Mouse (Mus musculus): ENCODE measurements around the gene Cacna1a. TPM values are rescaled to one million over a fixed set of nuclear protein-coding genes. Genes with fewer than 3 reads are reported as not detected.

Gene Cacna1a
- polyA plus RNA-seq, 1 experiment from 2014 or later, result 6.0 TPM

DNA sequence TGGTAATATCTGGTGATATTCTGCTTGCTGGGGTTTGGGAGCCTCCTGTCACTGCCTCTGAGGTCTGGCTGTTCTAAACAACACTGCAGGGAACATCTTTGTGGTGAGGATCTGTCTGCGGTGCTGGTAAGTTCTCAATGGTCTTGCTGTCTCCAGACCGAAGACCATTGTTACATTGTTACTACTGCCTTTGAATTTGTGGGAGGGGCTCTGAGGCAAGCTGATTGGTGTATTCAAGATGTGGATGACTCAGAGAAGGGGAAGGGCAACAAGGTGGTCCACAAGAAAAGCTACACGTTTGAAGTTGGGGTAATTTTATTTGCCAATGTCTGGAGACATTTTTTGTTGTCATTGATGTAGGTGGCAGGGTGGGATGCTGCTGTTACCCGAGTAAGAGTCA, 40.8 kb downstream of the Cacna1a start:
- ATAC-seq (replicated peaks; ENCODE audit: insufficient number of reproducible peaks, low FRiP score, low TSS enrichment, low read depth) (no peak), DNase-seq (ENCODE audit: low spot score) (no peak)
- H3K27ac ChIP-seq (replicated peaks; ENCODE audit: low read depth, low read length), result no peak overlapping the region
- no peak overlapping the region for H3K9ac ChIP-seq (replicated peaks; ENCODE audit: low read length)
- no peak overlapping the region for H3K4me2 ChIP-seq (ENCODE audit: low read depth, low read length)
- no peaks in the 10 kb centered on the region for H3K27me3 ChIP-seq (ENCODE audit: control insufficient read depth, insufficient read depth, low read length)
- H3K4me1 ChIP-seq (ENCODE audit: control insufficient read depth, insufficient read depth, low read length), result no peaks in the 10 kb centered on the region
- WGBS, result 36% methylated on average over 4 of the region's 4 CpGs
- H3K4me3 ChIP-seq (ENCODE audit: low read depth, low read length), result no peak overlapping the region
- H3K36me3 ChIP-seq (replicated peaks; ENCODE audit: control insufficient read depth, insufficient read depth, low read depth, low read length), result no peaks in the 10 kb centered on the region
- H3K9me3 ChIP-seq (replicated peaks; ENCODE audit: control insufficient read depth, low read length), result no peaks in the 10 kb centered on the region

DNA sequence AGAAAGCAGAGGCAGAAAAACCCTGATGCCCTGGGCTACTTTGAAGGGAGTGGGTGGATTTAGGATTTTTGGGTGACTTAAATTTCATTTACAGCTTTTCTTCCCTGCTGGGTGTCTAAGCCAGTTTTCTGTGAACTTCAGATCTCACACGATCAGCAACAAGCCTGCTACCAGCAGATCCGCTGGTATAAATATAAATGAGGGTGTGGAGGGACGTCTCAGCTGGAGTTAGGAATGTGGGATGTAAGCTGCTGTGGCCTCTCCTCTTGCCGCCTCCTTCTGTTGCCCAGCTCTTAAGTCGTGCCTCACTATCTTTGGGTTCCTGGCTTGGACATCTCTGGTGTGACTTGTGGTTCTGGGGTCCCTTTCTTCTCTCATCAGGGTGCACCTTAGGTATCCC, 41.3 kb downstream of the Cacna1a start:
- H3K4me3 ChIP-seq (ENCODE audit: low read depth, low read length), result no peak overlapping the region
- no peaks in the 10 kb centered on the region for H3K36me3 ChIP-seq (replicated peaks; ENCODE audit: control insufficient read depth, insufficient read depth, low read depth, low read length)
- no peaks in the 10 kb centered on the region for H3K27me3 ChIP-seq (ENCODE audit: control insufficient read depth, insufficient read depth, low read length)
- 33% methylated on average over 5 of the region's 5 CpGs for WGBS
- no peak overlapping the region for H3K4me2 ChIP-seq (ENCODE audit: low read depth, low read length)
- H3K9me3 ChIP-seq (replicated peaks; ENCODE audit: control insufficient read depth, low read length), result no peaks in the 10 kb centered on the region
- DNase-seq (ENCODE audit: low spot score), result no peak
- H3K4me1 ChIP-seq (ENCODE audit: control insufficient read depth, insufficient read depth, low read length), result no peaks in the 10 kb centered on the region
- H3K27ac ChIP-seq (replicated peaks; ENCODE audit: low read depth, low read length), result no peak overlapping the region
- no peak overlapping the region for H3K9ac ChIP-seq (replicated peaks; ENCODE audit: low read length)
- no peak for ATAC-seq (replicated peaks; ENCODE audit: insufficient number of reproducible peaks, low FRiP score, low TSS enrichment, low read depth)

DNA sequence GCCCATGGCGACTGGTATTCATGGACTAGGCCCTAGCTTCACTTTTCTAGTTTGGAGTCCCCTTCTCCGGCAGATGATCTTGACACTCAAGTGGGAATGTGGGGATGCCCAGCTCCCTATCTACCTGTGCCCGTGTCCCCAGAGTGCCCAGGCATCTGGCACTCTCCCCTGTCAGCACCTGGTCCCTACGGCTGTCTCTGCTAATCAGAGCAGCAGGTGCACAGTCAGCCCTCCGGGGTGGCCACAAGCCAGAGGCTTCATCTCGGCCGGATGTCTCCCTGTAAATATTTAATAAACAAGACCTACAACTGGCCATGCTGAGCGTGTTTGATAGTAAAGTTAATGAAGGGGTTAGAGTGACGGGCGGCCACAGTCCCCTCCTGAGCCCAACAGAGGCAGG, 47.1 kb downstream of the Cacna1a start:
- no peak for DNase-seq (ENCODE audit: low spot score)
- Histone ChIP-seq H3K4me3 (ENCODE audit: low read depth, low read length) (no peak overlapping the region), H3K36me3 (replicated peaks; ENCODE audit: control insufficient read depth, insufficient read depth, low read depth, low read length) (no peaks in the 10 kb centered on the region), H3K27me3 (ENCODE audit: control insufficient read depth, insufficient read depth, low read length) (no peaks in the 10 kb centered on the region), H3K4me1 (ENCODE audit: control insufficient read depth, insufficient read depth, low read length) (no peaks in the 10 kb centered on the region), H3K4me2 (ENCODE audit: low read depth, low read length) (no peak overlapping the region), H3K9ac (replicated peaks; ENCODE audit: low read length) (no peak overlapping the region), H3K27ac (replicated peaks; ENCODE audit: low read depth, low read length) (no peak overlapping the region), H3K9me3 (replicated peaks; ENCODE audit: control insufficient read depth, low read length) (no peaks in the 10 kb centered on the region)
- no peak for ATAC-seq (replicated peaks; ENCODE audit: insufficient number of reproducible peaks, low FRiP score, low TSS enrichment, low read depth)
- 80% methylated on average over 10 of the region's 10 CpGs for WGBS

DNA sequence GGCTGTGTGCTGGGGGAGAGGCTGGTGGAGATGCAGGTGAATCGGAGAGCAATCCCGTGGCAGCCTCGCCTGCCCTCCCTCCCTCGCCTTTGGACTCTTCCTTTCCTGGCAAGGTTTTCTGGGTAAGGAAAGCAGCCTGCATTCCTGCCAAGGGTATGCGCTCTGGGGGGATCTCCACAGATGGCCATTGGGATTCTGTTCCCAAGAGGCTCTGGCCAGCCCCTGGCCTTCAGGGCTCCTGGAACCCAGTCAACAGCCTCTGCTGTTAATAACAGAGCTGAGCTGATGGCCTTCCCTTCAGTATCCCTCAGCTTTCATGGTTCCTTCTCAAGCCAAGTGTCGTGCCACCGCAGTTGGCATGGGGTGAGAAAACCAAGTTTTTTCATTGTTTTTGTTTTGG, 51.6 kb downstream of the Cacna1a start:
- ATAC-seq (replicated peaks; ENCODE audit: insufficient number of reproducible peaks, low FRiP score, low TSS enrichment, low read depth), result no peak
- H3K36me3 ChIP-seq (replicated peaks; ENCODE audit: control insufficient read depth, insufficient read depth, low read depth, low read length), result no peaks in the 10 kb centered on the region

DNA sequence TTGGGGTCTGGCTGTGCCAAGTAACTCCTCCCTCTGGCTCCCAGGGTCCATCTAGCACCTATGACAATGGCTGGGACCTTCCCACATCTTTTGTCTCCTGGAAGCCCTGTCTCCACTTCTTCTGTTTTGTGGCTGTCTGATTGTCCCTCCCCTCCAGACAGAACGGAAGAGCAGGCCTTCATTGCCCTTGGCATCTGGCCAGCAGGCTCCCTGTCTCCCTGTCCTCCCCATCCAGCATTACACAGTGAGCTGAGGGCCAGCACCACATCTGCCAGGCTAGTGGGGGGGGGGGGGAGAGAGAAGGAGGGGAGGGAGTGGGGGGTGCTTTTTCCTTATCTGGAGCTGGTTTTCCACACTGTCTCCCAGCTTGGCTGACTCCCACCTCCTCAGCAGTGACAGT, 53.8 kb downstream of the Cacna1a start:
- Histone ChIP-seq H3K4me2 (ENCODE audit: low read depth, low read length) (no peak overlapping the region), H3K4me1 (ENCODE audit: control insufficient read depth, insufficient read depth, low read length) (no peaks in the 10 kb centered on the region), H3K9me3 (replicated peaks; ENCODE audit: control insufficient read depth, low read length) (no peaks in the 10 kb centered on the region), H3K9ac (replicated peaks; ENCODE audit: low read length) (no peak overlapping the region), H3K27ac (replicated peaks; ENCODE audit: low read depth, low read length) (no peak overlapping the region), H3K27me3 (ENCODE audit: control insufficient read depth, insufficient read depth, low read length) (no peaks in the 10 kb centered on the region), H3K36me3 (replicated peaks; ENCODE audit: control insufficient read depth, insufficient read depth, low read depth, low read length) (no peaks in the 10 kb centered on the region), H3K4me3 (ENCODE audit: low read depth, low read length) (no peak overlapping the region)
- ATAC-seq (replicated peaks; ENCODE audit: insufficient number of reproducible peaks, low FRiP score, low TSS enrichment, low read depth), result no peak
- WGBS, result 21% methylated on average over 1 of the region's 1 CpGs
- DNase-seq (ENCODE audit: low spot score), result no peak

More for the DNA sequence above, 51.6 kb downstream of the Cacna1a start:
- Histone ChIP-seq H3K4me3 (ENCODE audit: low read depth, low read length) (no peak overlapping the region), H3K4me2 (ENCODE audit: low read depth, low read length) (no peak overlapping the region), H3K9me3 (replicated peaks; ENCODE audit: control insufficient read depth, low read length) (no peaks in the 10 kb centered on the region), H3K9ac (replicated peaks; ENCODE audit: low read length) (no peak overlapping the region), H3K4me1 (ENCODE audit: control insufficient read depth, insufficient read depth, low read length) (no peaks in the 10 kb centered on the region), H3K27ac (replicated peaks; ENCODE audit: low read depth, low read length) (no peak overlapping the region), H3K27me3 (ENCODE audit: control insufficient read depth, insufficient read depth, low read length) (no peaks in the 10 kb centered on the region)
- 85% methylated on average over 7 of the region's 7 CpGs for WGBS
- DNase-seq (ENCODE audit: low spot score), result no peak

DNA sequence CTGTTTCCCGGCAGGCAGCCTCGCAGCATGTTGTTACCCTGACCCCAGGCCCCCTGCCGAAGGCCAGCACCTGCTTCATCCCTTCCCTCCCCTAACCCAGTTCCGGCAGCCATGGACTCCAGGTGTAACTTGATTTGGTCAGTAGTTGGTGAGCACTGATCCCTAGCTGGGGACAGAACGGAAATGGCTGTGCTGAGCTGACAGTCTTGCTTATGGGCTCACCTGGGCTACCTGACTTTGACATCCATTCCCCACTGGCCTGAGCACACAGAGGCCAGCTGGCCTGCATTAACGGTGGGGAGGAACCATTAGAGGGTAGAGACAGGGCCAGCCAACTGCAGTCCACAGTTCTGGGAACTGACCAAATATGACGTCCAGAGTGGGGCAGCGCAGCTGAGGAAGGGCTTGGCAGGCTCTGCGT, 58.3 kb downstream of the Cacna1a start:
- Histone ChIP-seq H3K4me1 (ENCODE audit: control insufficient read depth, insufficient read depth, low read length) (no peaks in the 10 kb centered on the region), H3K27ac (replicated peaks; ENCODE audit: low read depth, low read length) (no peak overlapping the region), H3K27me3 (ENCODE audit: control insufficient read depth, insufficient read depth, low read length) (no peaks in the 10 kb centered on the region), H3K4me3 (ENCODE audit: low read depth, low read length) (no peak overlapping the region), H3K9ac (replicated peaks; ENCODE audit: low read length) (no peak overlapping the region), H3K9me3 (replicated peaks; ENCODE audit: control insufficient read depth, low read length) (no peaks in the 10 kb centered on the region), H3K36me3 (replicated peaks; ENCODE audit: control insufficient read depth, insufficient read depth, low read depth, low read length) (no peaks in the 10 kb centered on the region), H3K4me2 (ENCODE audit: low read depth, low read length) (no peak overlapping the region)
- WGBS, result 80% methylated on average over 9 of the region's 9 CpGs
- DNase-seq (ENCODE audit: low spot score), result no peak
- no peak for ATAC-seq (replicated peaks; ENCODE audit: insufficient number of reproducible peaks, low FRiP score, low TSS enrichment, low read depth)

DNA sequence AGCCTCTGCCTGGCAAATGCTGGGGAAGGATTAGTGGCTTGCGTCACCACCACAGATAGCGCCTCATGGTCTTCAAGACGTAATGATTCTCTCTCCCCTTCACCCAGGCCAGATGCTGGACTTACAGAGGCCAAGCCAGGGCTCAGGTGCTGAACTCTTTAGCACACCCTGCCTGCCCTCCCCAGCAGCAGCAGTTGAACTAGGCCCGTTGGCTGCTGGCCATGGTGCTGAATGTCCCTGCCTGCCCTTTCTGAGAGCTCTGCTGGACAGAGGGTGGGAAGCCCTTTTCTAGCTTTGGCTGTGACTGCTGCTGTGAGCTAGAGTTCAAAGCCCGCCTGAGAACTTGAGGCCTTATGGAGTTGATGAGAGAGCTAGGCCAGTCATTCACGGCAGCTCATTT, 66.3 kb downstream of the Cacna1a start:
- H3K9ac ChIP-seq (replicated peaks; ENCODE audit: low read length), result no peak overlapping the region
- DNase-seq (ENCODE audit: low spot score) (peak; percentile 88), ATAC-seq (replicated peaks; ENCODE audit: insufficient number of reproducible peaks, low FRiP score, low TSS enrichment, low read depth) (no peak)
- no peaks in the 10 kb centered on the region for H3K27me3 ChIP-seq (ENCODE audit: control insufficient read depth, insufficient read depth, low read length)
- H3K4me2 ChIP-seq (ENCODE audit: low read depth, low read length), result no peak overlapping the region
- no peaks in the 10 kb centered on the region for H3K9me3 ChIP-seq (replicated peaks; ENCODE audit: control insufficient read depth, low read length)
- 35% methylated on average over 6 of the region's 6 CpGs for WGBS
- no peak overlapping the region for H3K4me3 ChIP-seq (ENCODE audit: low read depth, low read length)
- no peaks in the 10 kb centered on the region for H3K4me1 ChIP-seq (ENCODE audit: control insufficient read depth, insufficient read depth, low read length)
- H3K36me3 ChIP-seq (replicated peaks; ENCODE audit: control insufficient read depth, insufficient read depth, low read depth, low read length), result no peaks in the 10 kb centered on the region
- no peak overlapping the region for H3K27ac ChIP-seq (replicated peaks; ENCODE audit: low read depth, low read length)

DNA sequence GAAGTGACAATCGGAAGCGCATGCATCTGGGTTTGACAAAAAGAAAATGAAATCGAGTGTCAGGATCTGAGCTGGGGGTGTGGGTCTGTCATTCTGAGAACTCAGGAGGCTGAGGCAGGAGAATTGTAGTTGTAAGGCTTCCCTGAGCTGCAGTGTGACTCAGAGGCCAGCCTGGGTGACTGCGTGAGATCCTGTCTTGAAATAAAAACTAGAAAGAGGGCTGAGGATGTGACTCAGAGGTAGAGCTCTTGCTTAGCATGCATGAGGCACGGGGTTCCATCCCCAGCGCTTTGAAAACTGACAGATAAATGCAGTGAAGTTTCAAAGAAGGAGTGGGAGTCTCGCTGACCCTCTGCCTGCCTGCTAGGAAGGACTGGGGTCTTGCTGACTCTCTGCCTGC, 70.6 kb downstream of the Cacna1a start:
- no peaks in the 10 kb centered on the region for H3K27me3 ChIP-seq (ENCODE audit: control insufficient read depth, insufficient read depth, low read length)
- no peak for ATAC-seq (replicated peaks; ENCODE audit: insufficient number of reproducible peaks, low FRiP score, low TSS enrichment, low read depth)
- H3K27ac ChIP-seq (replicated peaks; ENCODE audit: low read depth, low read length), result no peak overlapping the region
- 75% methylated on average over 7 of the region's 7 CpGs for WGBS
- H3K4me2 ChIP-seq (ENCODE audit: low read depth, low read length), result no peak overlapping the region
- H3K4me1 ChIP-seq (ENCODE audit: control insufficient read depth, insufficient read depth, low read length), result no peaks in the 10 kb centered on the region
- no peaks in the 10 kb centered on the region for H3K36me3 ChIP-seq (replicated peaks; ENCODE audit: control insufficient read depth, insufficient read depth, low read depth, low read length)
- H3K4me3 ChIP-seq (ENCODE audit: low read depth, low read length), result no peak overlapping the region
- peaks cover 3% of the 10 kb centered on the region; the same call in 1 of the 2 replicates for H3K9me3 ChIP-seq (replicated peaks; ENCODE audit: control insufficient read depth, low read length)
- no peak overlapping the region for H3K9ac ChIP-seq (replicated peaks; ENCODE audit: low read length)
- DNase-seq (ENCODE audit: low spot score), result no peak
